Mouse (Mus musculus) E14TG2a.4 (cell line): ENCODE measurements around the gene Nckap1.

Experiments used
- CTCF ChIP-seq: conservative IDR thresholded peaks from 2 replicates; pipeline ENCODE4 v1.5.1; 2014; ENCODE audit warnings: low read length
- NANOG ChIP-seq: IDR thresholded peaks from 2 replicates; pipeline ENCODE4 v1.6.1; 2014; ENCODE audit warnings: borderline replicate concordance, low read length, mixed read lengths
- POU5F1 ChIP-seq: IDR thresholded peaks from 2 replicates; pipeline ENCODE4 v1.6.1; 2014; ENCODE audit warnings: low read length, borderline replicate concordance

DNA sequence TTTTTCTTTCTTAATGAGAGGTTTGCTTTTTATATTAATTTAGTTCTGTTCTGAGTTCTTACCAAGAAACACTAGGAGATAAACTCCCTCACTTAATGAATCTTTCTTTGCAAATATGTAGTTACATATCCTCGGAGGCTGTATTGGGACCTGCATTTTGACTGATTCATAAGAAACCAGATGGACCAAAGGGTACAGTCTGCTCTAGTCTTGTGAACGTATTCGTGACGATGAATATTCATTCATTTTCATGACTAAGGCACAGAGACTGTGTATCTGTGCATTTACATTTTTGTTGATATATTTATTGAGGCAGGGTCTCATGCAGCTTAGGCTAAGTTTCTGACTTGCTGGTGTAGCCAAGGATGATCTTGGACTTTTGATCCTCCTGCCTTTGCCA is 43.3 kb upstream of the Nckap1 start:
- TF ChIP-seq CTCF (no peak), POU5F1 (no peak), NANOG (no peak)
